Mouse (Mus musculus) MEL (cell line): Measurements from ENCODE around the gene Mcrip1.
A peak's percentile ranks its signal among the peaks of the same experiment; 100 is the strongest.

Experiments
- CHD1 ChIP-seq: IDR thresholded peaks from 2 replicates; pipeline ENCODE4 v1.6.1; 2012; ENCODE audit warnings: low read depth, mild to moderate bottlenecking, inconsistent platforms, low read length, improper control_type of control experiment
- CTCF ChIP-seq, 3 experiments: IDR thresholded peaks in 2 of 3; conservative IDR thresholded peaks in 1 of 3; 2 replicates each; pipeline ENCODE4 v1.5.1; 2011 to 2012; ENCODE audit warnings: low read length in 3 of 3, low read depth in 2 of 3, mild to moderate bottlenecking in 2 of 3, improper control_type of control experiment in 1 of 3, inconsistent platforms in 1 of 3, mixed read lengths in 1 of 3, moderate library complexity in 1 of 3; ENCODE audit not compliant: control insufficient read depth in 1 of 3, insufficient read depth in 1 of 3, poor library complexity in 1 of 3, severe bottlenecking in 1 of 3
- EP300 ChIP-seq, 2 experiments: IDR thresholded peaks; 2 replicates each; pipeline ENCODE4 v1.6.1; 2011; ENCODE audit warnings: improper control_type of control experiment in 2 of 2, low read length in 2 of 2, low read depth in 1 of 2, mild to moderate bottlenecking in 1 of 2
- NELFE ChIP-seq: IDR thresholded peaks from 2 replicates; pipeline ENCODE4 v1.6.1; 2011; ENCODE audit warnings: low read depth, low read length, improper control_type of control experiment
- POLR2A ChIP-seq, 2 experiments: IDR thresholded peaks; 2 replicates each; pipeline ENCODE4 v1.6.1; 2011 to 2012; ENCODE audit warnings: low read length in 2 of 2, mild to moderate bottlenecking in 2 of 2, control low read depth in 1 of 2, improper control_type of control experiment in 1 of 2, low read depth in 1 of 2, moderate library complexity in 1 of 2; ENCODE audit not compliant: control insufficient read depth in 1 of 2, insufficient read depth in 1 of 2, poor library complexity in 1 of 2
- TBP ChIP-seq: IDR thresholded peaks from 2 replicates; pipeline ENCODE4 v1.8.0; 2011; ENCODE audit warnings: low read depth, low read length, improper control_type of control experiment
- UBTF ChIP-seq: IDR thresholded peaks from 2 replicates; pipeline ENCODE4 v1.6.1; 2012; ENCODE audit warnings: low read depth, mild to moderate bottlenecking, inconsistent platforms, low read length, improper control_type of control experiment, moderate library complexity, borderline replicate concordance; ENCODE audit not compliant: insufficient read depth

- no peak for TF ChIP-seq UBTF
- peak in 1 of 2 experiments; percentile 41; a peak in 1 of 4 replicates for TF ChIP-seq POLR2A (IDR thresholded peaks at IDR 0.05; ENCODE audit: control insufficient read depth in 1 of 2, insufficient read depth in 1 of 2, low read depth in 1 of 2, low read length in 2 of 2, poor library complexity in 1 of 2)
- TF ChIP-seq CTCF (IDR thresholded peaks at IDR 0.05 in 2 of 3, conservative IDR thresholded peaks at IDR 0.05 in 1 of 3; ENCODE audit: control insufficient read depth in 1 of 3, insufficient read depth in 1 of 3, low read depth in 2 of 3, low read length in 3 of 3, poor library complexity in 1 of 3, severe bottlenecking in 1 of 3), result no peak
- no peak for TF ChIP-seq CHD1
- no peak for TF ChIP-seq EP300 (IDR thresholded peaks at IDR 0.05; ENCODE audit: low read depth in 1 of 2, low read length in 2 of 2)
- TF ChIP-seq NELFE, result no peak
- TF ChIP-seq TBP, result no peak
Observed at GRCm38 (mm10) chr11:120499894-120500293, 49.6 kb downstream of the Mcrip1 start.
